Mouse (Mus musculus): Measurements from ENCODE around the gene Mief2.

GRCm38 (mm10) chr11:60776107-60776828, 48.1 kb downstream of the Mief2 start:
- no peak for TF ChIP-seq CTCF (IDR thresholded peaks at IDR 0.05 in 2 of 3, conservative IDR thresholded peaks at IDR 0.05 in 1 of 3; ENCODE audit: control insufficient read depth in 1 of 3, insufficient read depth in 1 of 3, low read depth in 2 of 3, low read length in 3 of 3, poor library complexity in 1 of 3, severe bottlenecking in 1 of 3)
- TF ChIP-seq MAFK (IDR thresholded peaks at IDR 0.05; ENCODE audit: borderline replicate concordance, low read depth, low read length), result no peak
- TF ChIP-seq GATA1 (IDR thresholded peaks at IDR 0.05; ENCODE audit: low read depth, low read length), result peak; percentile 37; the same call in 1 of the 2 replicates
- TF ChIP-seq MEF2A (IDR thresholded peaks at IDR 0.05; ENCODE audit: extremely low read depth, insufficient replicate concordance, low read depth, low read length, poor library complexity, severe bottlenecking), result no peak
- no peak for TF ChIP-seq POLR2A (IDR thresholded peaks at IDR 0.05; ENCODE audit: control insufficient read depth in 1 of 2, insufficient read depth in 1 of 2, low read depth in 1 of 2, low read length in 2 of 2, poor library complexity in 1 of 2)
- no peak for TF ChIP-seq RCOR1 (IDR thresholded peaks at IDR 0.05; ENCODE audit: low read depth, low read length)
- TF ChIP-seq NELFE (IDR thresholded peaks at IDR 0.05; ENCODE audit: low read depth, low read length), result no peak
- TF ChIP-seq TCF12 (IDR thresholded peaks at IDR 0.05; ENCODE audit: low read depth, low read length), result no peak
- TF ChIP-seq ZKSCAN1 (IDR thresholded peaks at IDR 0.05; ENCODE audit: low read depth, low read length), result 0 out of 2 replicates have a peak, but pooled peaks have one; percentile 28
- no peak for TF ChIP-seq USF1 (IDR thresholded peaks at IDR 0.05; ENCODE audit: low read depth, low read length)

Data from MEL (cell line).